Mouse (Mus musculus) ES-Bruce4 (cell line): ENCODE measurements at regions not wholly inside any gene's neighbourhood (a gene's known extent, or its start where the extent isn't known, plus 50 kb on each side); places are given as distances from the start of the nearest gene placed in this dataset.

Experiments
- CTCF ChIP-seq: IDR thresholded peaks from one replicate; pipeline ENCODE4 v1.8.1; 2011; ENCODE audit warnings: low read depth, low read length
- EP300 ChIP-seq: IDR thresholded peaks from 2 replicates; pipeline ENCODE4 v1.6.1; 2011; ENCODE audit warnings: low read depth, low read length; ENCODE audit not compliant: insufficient read depth

GRCm38 (mm10) chr8:89679551-89679950 is 635.6 kb upstream of the Sall1 start:
- TF ChIP-seq EP300 (no peak), CTCF (no peak)
